Mouse (Mus musculus) intestine, postnatal 0 days (tissue): ENCODE results near the gene Ccdc114. TPM values are rescaled to one million over a fixed set of nuclear protein-coding genes. Genes with fewer than 3 reads are reported as not detected.

ENCODE experiments used
- ATAC-seq: fragments of 200-750 bp; cut with Nextera tagmentation; 2 replicates; pipeline ENCODE4 v1.8.0; 2017; ENCODE audit warnings: mild to moderate bottlenecking, moderate TSS enrichment, moderate library complexity
- H3K27ac ChIP-seq: fragments of 300-500 bp; sonication (generic); 2 replicates; pipeline ENCODE4 v1.5.1; 2014; ENCODE audit warnings: mild to moderate bottlenecking, low read depth, low read length, moderate library complexity
- H3K27me3 ChIP-seq: fragments of 300-500 bp; sonication (generic); replicated peaks from 2 replicates; pipeline ENCODE4 v1.6.1; 2014; ENCODE audit warnings: low read length, mixed read lengths; ENCODE audit not compliant: control insufficient read depth, insufficient read depth
- H3K36me3 ChIP-seq: fragments of 300-500 bp; sonication (generic); 2 replicates; pipeline ENCODE4 v1.6.1; 2014; ENCODE audit warnings: mild to moderate bottlenecking, moderate library complexity; ENCODE audit not compliant: control insufficient read depth, insufficient read depth
- H3K4me1 ChIP-seq: fragments of 300-500 bp; sonication (generic); replicated peaks from 2 replicates; pipeline ENCODE4 v1.6.1; 2014; ENCODE audit warnings: antibody characterized with exemption, low read length, mixed read lengths; ENCODE audit not compliant: control insufficient read depth, insufficient read depth
- H3K4me2 ChIP-seq: fragments of 300-500 bp; sonication (generic); replicated peaks from 2 replicates; pipeline ENCODE4 v1.6.1; 2014; ENCODE audit warnings: low read depth, mild to moderate bottlenecking, moderate library complexity
- H3K4me3 ChIP-seq: fragments of 300-500 bp; sonication (generic); 2 replicates; pipeline ENCODE4 v1.5.1; 2014; ENCODE audit warnings: low read depth, low read length
- H3K9ac ChIP-seq: fragments of 300-500 bp; sonication (generic); 2 replicates; pipeline ENCODE4 v1.6.1; 2014; ENCODE audit warnings: mild to moderate bottlenecking, low read depth, low read length
- H3K9me3 ChIP-seq: fragments of 300-500 bp; sonication (generic); 2 replicates; pipeline ENCODE4 v1.6.1; 2016; ENCODE audit warnings: mixed run types; ENCODE audit not compliant: control insufficient read depth
- CTCF ChIP-seq: sonication (generic); IDR thresholded peaks from 2 replicates; pipeline ENCODE4 v1.5.1; 2016; ENCODE audit warnings: low read depth, mild to moderate bottlenecking, control low read depth, antibody characterized with exemption, moderate library complexity
- WGBS: fragments of 180-500 bp; shearing (Covaris S2); extraction: QIAGEN DNeasy Blood & Tissue Kit; methylation state at CpG from one replicate; pipeline ENCODE4 v1.1.7; 2014; 5-methylcytosine and 5-hydroxymethylcytosine counted together
- polyA plus RNA-seq: library from polyadenylated mRNA; unstranded; fragments of >200 nt; fragmentation: Nextera tagmentation; extraction: Ambion mirVana; gene quantifications from 2 replicates; pipeline ENCODE4 v1.2.1, GENCODE M21; 2015

Ccdc114 gene
- polyA plus RNA-seq, 1 experiment from 2014 or later, result 2.9 TPM

- H3K4me1 ChIP-seq, result no peaks in the 10 kb centered on the region
- no peak overlapping the region for H3K4me2 ChIP-seq
- WGBS, result 74% methylated on average over 12 of the region's 12 CpGs
- peaks cover 7% of the 10 kb centered on the region; the same call in 1 of the 2 replicates for H3K36me3 ChIP-seq
- no peak overlapping the region for H3K9ac ChIP-seq
- no peak overlapping the region for H3K27ac ChIP-seq
- no peak for ATAC-seq
- H3K9me3 ChIP-seq, result no peaks in the 10 kb centered on the region
- no peak for TF ChIP-seq CTCF
- H3K4me3 ChIP-seq, result no peak overlapping the region
- H3K27me3 ChIP-seq, result no peaks in the 10 kb centered on the region
These were observed 21.3 kb upstream of the Ccdc114 start for GRCm38 (mm10) chr7:45902481-45903002.

- Histone ChIP-seq H3K4me2 (no peak overlapping the region), H3K36me3 (peaks cover 27% of the 10 kb centered on the region), H3K27ac (no peak overlapping the region), H3K4me3 (no peak overlapping the region), H3K27me3 (no peaks in the 10 kb centered on the region), H3K9ac (no peak overlapping the region), H3K4me1 (no peaks in the 10 kb centered on the region), H3K9me3 (no peaks in the 10 kb centered on the region)
- no peak for TF ChIP-seq CTCF
- WGBS, result 92% methylated on average over 9 of the region's 9 CpGs
- ATAC-seq, result no peak
These were observed 17.2 kb upstream of the Ccdc114 start for GRCm38 (mm10) chr7:45906622-45907021.

DNA sequence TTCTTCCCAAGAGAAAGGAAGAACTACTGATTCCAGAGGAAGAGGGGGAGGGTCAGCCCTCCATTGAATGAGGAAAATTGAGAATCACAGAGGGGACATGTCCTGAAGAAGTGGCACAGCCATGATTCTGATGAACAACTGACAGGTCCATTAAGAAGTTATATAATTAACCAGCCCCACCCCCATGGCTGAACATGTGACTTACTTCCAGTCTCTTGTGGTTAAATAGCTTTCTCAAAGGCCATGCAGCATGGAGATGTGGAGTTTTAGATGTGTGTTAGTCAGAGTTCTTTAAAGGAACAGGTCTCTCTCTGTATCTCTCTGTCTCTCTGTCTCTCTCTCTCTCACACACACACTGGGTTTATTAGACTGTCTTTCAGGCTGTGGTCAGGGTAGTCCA is 15.5 kb upstream of the Ccdc114 start:
- TF ChIP-seq CTCF, result no peak
- no peak overlapping the region for H3K4me3 ChIP-seq
- H3K9ac ChIP-seq, result no peak overlapping the region
- H3K4me2 ChIP-seq, result no peak overlapping the region
- H3K27ac ChIP-seq, result no peak overlapping the region
- H3K36me3 ChIP-seq, result peaks cover 32% of the 10 kb centered on the region
- no peak for ATAC-seq
- H3K9me3 ChIP-seq, result no peaks in the 10 kb centered on the region
- H3K4me1 ChIP-seq, result no peaks in the 10 kb centered on the region
- H3K27me3 ChIP-seq, result no peaks in the 10 kb centered on the region

- no peaks in the 10 kb centered on the region for H3K4me1 ChIP-seq
- H3K4me2 ChIP-seq, result no peak overlapping the region
- no peak overlapping the region for H3K4me3 ChIP-seq
- H3K36me3 ChIP-seq, result peaks cover 35% of the 10 kb centered on the region
- H3K27me3 ChIP-seq, result no peaks in the 10 kb centered on the region
- no peak for TF ChIP-seq CTCF
- no peak overlapping the region for H3K9ac ChIP-seq
- no peak for ATAC-seq
- 95% methylated on average over 16 of the region's 16 CpGs for WGBS
- H3K27ac ChIP-seq, result no peak overlapping the region
- no peaks in the 10 kb centered on the region for H3K9me3 ChIP-seq
These were observed 14.7 kb upstream of the Ccdc114 start for GRCm38 (mm10) chr7:45909145-45909544.

DNA sequence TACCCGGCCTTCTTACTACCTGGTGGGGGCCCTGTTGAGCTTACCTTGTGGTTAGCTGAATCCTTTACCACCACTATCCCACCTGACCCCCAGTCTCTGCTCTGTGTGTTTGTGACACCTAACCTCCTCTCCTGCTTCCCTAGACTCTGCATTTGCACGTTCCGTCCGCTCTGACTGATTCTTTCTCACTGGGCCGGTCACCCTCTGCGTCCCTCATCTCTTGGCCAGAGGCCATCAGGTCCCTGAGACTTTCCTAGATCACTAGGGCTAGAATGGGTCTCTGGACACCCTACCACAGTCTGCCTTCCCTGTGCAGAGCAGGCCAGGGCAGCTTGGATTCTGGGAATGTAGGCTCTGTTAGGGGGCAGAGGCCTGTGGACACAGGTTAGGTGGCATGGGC is 9.8 kb upstream of the Ccdc114 start:
- no peak for ATAC-seq
- TF ChIP-seq CTCF, result no peak
- Histone ChIP-seq H3K4me1 (no peaks in the 10 kb centered on the region; the same call in 1 of the 2 replicates), H3K27ac (no peak overlapping the region; the same call in 1 of the 2 replicates), H3K36me3 (peaks cover 38% of the 10 kb centered on the region), H3K9me3 (no peaks in the 10 kb centered on the region), H3K27me3 (no peaks in the 10 kb centered on the region), H3K9ac (no peak overlapping the region), H3K4me2 (no peak overlapping the region), H3K4me3 (no peak overlapping the region)
- WGBS, result 91% methylated on average over 6 of the region's 6 CpGs

- TF ChIP-seq CTCF, result no peak
- Histone ChIP-seq H3K9ac (no peak overlapping the region), H3K9me3 (no peaks in the 10 kb centered on the region), H3K4me3 (no peak overlapping the region), H3K27me3 (no peaks in the 10 kb centered on the region), H3K4me1 (no peaks in the 10 kb centered on the region; the same call in 1 of the 2 replicates), H3K4me2 (no peak overlapping the region), H3K27ac (no peak overlapping the region), H3K36me3 (peaks cover 29% of the 10 kb centered on the region)
- ATAC-seq, result no peak
- WGBS, result 81% methylated on average over 5 of the region's 5 CpGs
These were observed 8.9 kb upstream of the Ccdc114 start for GRCm38 (mm10) chr7:45915011-45915410.
